Mouse (Mus musculus) T-cell, adult 2 months (primary cell): Measurements from ENCODE around the gene Ddx39b.
A peak's percentile ranks its signal among the peaks of the same experiment; 100 is the strongest.

Experiments used
- DNase-seq: peaks from one replicate; pipeline ENCODE4 v3.0.0; 2022; ENCODE audit warnings: low spot score

Gene Ddx39b

GRCm38 (mm10) chr17:35262664-35263522 is 21.3 kb downstream of the Ddx39b start, which contains the start of gene H2-D1:
H2-D1 (plus strand) TSS chr17:35262730.
- DNase-seq: peak; percentile 100

GRCm38 (mm10) chr17:35263523-35263883 is 22.0 kb downstream of the Ddx39b start:
- DNase-seq: no peak

GRCm38 (mm10) chr17:35267399-35268086 is 26.0 kb downstream of the Ddx39b start:
- DNase-seq: peak; percentile 42

GRCm38 (mm10) chr17:35269653-35270347 is 28.3 kb downstream of the Ddx39b start:
- DNase-seq: peak; percentile 35

- no peak for DNase-seq
Observed at GRCm38 (mm10) chr17:35272249-35272648, 30.7 kb downstream of the Ddx39b start.

- peak; percentile 82 for DNase-seq
Observed at GRCm38 (mm10) chr17:35274770-35275169, 33.2 kb downstream of the Ddx39b start.

GRCm38 (mm10) chr17:35276304-35276864 is 34.8 kb downstream of the Ddx39b start:
- DNase-seq: no peak

GRCm38 (mm10) chr17:35278049-35278448 is 36.5 kb downstream of the Ddx39b start:
- no peak for DNase-seq

GRCm38 (mm10) chr17:35278957-35279688 is 37.6 kb downstream of the Ddx39b start:
- DNase-seq: no peak

GRCm38 (mm10) chr17:35280276-35280675 is 38.7 kb downstream of the Ddx39b start:
- DNase-seq: no peak

- DNase-seq: no peak
Observed at GRCm38 (mm10) chr17:35285431-35285830, 43.9 kb downstream of the Ddx39b start.

GRCm38 (mm10) chr17:35295796-35296195 is 54.2 kb downstream of the Ddx39b start:
- peak; percentile 73 for DNase-seq

- DNase-seq: peak; percentile 44
Observed at GRCm38 (mm10) chr17:35300261-35300945, 58.9 kb downstream of the Ddx39b start.

- DNase-seq: peak; percentile 84
Observed at GRCm38 (mm10) chr17:35301645-35302258, 60.2 kb downstream of the Ddx39b start.

GRCm38 (mm10) chr17:35303271-35303670 is 61.7 kb downstream of the Ddx39b start:
- DNase-seq: no peak
